Mouse (Mus musculus): ENCODE data around the gene Gm20388.
A peak's percentile ranks its signal among the peaks of the same experiment; 100 is the strongest.

The Gm20388 gene

GRCm38 (mm10) chr8:120492881-120493220 lies 582.2 kb downstream of the Gm20388 start:
- DNase-seq (ENCODE audit: low read depth) = no peak

DNA sequence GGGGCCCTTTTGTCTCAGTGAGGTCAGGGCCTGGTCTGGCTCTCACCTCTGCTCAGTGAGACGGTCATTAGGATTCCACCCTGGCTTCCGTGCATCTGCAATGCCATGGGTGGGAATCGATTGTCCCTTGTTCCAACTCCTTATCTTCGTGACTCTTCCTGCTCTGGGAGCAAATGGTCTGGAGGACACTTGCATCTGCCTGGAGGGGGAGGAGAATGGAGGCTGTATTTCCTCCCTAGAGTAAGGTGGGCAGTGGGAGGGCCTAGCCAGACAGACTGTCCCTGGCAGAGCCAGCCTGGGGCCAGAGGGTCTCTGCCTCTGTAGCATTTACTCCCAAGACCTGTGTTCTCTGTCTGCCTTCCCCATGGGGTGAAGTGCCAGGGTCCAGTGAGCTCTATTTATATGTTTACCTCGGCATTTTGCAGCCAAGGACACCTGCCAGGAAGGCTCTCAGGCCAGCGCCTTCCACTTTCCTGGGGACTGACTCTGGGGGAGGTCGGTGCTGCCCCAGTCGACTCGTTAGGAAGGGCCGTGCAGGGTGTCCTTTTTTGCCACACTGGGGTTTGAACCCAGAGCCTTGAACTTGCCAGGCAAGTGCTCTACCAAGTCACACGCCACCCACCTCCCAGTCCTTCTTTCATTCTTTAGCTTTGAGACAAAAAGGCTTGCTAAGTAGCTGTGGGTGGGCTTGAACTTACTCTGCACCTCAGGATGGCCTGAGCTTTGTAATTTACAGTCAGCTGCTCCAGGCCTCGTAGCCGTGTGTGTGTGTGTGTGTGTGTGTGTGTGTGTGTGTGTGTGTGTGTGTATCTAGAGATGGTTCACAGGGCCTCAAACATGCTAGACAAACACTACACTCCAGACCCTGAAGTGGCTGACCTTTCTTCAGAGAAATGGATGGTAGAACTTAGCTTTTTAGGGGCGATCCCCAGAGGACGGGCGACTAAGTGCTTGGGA lies 583.1 kb downstream of the Gm20388 start:
- DNase-seq (ENCODE audit: low read depth) = no peak

DNA sequence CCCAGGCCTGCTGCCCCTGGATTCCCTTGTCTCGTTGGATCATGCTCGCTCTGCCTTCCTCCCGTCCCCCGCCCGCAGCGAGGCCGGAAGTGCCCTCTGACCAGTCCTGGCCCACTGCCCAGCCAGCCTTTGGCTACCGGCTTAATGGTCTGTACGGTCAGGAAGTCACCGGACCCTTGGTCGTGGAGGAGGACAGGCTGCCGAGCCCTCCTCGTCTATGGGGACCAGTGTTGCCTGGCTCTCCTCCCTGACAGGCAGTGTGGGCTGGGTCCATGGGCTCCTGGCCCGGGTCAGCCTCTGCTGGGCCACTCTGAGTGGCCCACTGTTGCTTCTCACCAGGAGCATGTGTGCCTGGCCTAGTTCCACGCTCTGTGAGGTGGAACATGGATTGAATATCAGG lies 584.3 kb downstream of the Gm20388 start:
- no peak for DNase-seq (ENCODE audit: low read depth)

GRCm38 (mm10) chr8:120495461-120495860 lies 584.8 kb downstream of the Gm20388 start:
- DNase-seq (ENCODE audit: low read depth) = no peak

DNA sequence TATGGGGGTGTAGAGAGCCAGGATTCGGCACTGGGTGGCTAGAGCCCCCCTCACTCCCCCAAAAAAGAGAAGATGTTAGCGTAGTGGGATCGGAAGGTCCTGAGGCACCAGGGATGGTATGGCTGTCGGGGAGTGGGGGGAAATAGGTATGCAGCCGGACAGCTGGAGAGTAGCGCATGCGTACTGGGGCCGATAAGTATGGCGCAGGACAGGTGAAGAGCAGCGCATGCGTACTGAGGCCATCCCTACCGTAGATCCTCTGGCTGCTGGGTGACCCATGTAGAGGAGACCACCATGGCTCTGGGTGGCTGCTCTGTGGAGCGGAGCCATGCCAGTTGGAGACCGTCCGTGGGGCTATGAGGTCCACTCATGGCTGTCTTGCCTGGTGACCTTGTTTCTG lies 585.8 kb downstream of the Gm20388 start:
- DNase-seq (ENCODE audit: low read depth) = no peak

DNA sequence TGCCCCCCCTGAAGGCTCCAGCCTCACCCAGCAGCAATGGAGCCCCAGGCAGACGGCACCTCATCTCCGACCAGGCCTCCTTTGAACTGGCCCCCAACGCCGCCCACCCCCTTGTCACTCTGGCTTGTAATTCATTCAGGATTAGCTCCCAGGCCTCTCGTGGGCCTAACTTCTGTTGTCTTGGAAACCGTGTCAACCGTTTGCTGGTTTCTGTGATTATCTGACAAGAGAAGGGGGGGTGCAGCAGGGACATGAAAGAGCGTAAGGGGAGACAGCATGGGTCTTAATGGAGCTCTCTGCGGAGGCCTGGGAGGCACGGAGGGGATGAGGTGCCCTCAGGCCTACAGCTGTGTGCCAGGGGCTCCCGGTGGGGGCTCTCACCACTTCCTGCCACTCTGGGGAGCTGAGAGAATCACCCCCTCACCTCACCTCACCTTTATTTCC lies 586.9 kb downstream of the Gm20388 start:
- DNase-seq (ENCODE audit: low read depth) = no peak

- peak; percentile 54 for DNase-seq (ENCODE audit: low read depth)
Observed at GRCm38 (mm10) chr8:120498349-120498831, 587.7 kb downstream of the Gm20388 start.

- DNase-seq (ENCODE audit: low read depth) = peak; percentile 84
Observed at GRCm38 (mm10) chr8:120498926-120499605, 588.4 kb downstream of the Gm20388 start.

- DNase-seq (ENCODE audit: low read depth) = no peak
Observed at GRCm38 (mm10) chr8:120500701-120501261, 590.1 kb downstream of the Gm20388 start.

- no peak for DNase-seq (ENCODE audit: low read depth)
Observed at GRCm38 (mm10) chr8:120501426-120501825, 590.8 kb downstream of the Gm20388 start.

DNA sequence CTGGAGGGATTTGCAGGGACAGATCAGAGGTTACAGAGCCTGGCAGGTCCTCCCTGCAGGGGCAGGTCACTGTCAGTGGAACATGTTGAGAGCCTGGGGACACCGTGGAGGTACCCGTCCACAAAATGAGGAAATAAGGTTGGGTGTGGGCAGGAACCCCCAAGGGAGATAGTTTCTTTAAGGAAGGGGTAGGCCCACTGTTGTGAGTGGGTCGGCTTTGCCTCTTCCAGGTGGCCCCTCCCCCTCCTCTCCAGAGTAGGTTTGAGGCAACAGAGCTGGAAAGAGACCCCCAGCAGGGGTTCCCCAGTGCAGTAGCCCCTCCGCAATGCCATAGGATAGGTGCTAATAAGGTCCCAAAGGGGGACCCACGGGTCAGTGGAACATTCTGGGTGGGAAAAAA lies 591.8 kb downstream of the Gm20388 start:
- no peak for DNase-seq (ENCODE audit: low read depth)

- DNase-seq (ENCODE audit: low read depth) = peak; percentile 82
Observed at GRCm38 (mm10) chr8:120504251-120505081, 593.8 kb downstream of the Gm20388 start.

DNA sequence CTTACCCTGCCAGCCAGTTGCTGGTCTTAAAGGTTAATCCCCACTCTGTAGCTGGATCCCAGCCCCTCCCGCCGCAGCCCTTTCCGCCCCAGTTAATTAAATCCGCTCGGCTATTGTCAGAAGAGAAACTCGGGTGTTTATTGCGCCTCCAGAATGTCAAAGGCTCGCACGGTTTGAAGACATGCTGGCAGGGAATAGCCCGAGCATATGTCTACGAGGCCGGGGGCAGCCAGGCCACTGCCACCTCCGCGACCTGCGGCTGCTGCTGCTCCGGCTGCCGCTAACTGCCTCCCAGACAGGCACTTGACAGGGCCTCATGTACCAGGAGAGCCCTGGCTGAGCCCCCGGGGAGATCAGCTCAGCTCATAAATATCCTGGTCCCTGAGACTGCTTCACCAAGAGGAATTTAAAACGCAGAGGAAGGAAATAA lies 594.5 kb downstream of the Gm20388 start:
- no peak for DNase-seq (ENCODE audit: low read depth)

- no peak for DNase-seq (ENCODE audit: low read depth)
Observed at GRCm38 (mm10) chr8:120505619-120506310, 595.1 kb downstream of the Gm20388 start.

- no peak for DNase-seq (ENCODE audit: low read depth)
Observed at GRCm38 (mm10) chr8:120506562-120506961, 595.9 kb downstream of the Gm20388 start.

GRCm38 (mm10) chr8:120507290-120507689 lies 596.6 kb downstream of the Gm20388 start:
- no peak for DNase-seq (ENCODE audit: low read depth)

DNA sequence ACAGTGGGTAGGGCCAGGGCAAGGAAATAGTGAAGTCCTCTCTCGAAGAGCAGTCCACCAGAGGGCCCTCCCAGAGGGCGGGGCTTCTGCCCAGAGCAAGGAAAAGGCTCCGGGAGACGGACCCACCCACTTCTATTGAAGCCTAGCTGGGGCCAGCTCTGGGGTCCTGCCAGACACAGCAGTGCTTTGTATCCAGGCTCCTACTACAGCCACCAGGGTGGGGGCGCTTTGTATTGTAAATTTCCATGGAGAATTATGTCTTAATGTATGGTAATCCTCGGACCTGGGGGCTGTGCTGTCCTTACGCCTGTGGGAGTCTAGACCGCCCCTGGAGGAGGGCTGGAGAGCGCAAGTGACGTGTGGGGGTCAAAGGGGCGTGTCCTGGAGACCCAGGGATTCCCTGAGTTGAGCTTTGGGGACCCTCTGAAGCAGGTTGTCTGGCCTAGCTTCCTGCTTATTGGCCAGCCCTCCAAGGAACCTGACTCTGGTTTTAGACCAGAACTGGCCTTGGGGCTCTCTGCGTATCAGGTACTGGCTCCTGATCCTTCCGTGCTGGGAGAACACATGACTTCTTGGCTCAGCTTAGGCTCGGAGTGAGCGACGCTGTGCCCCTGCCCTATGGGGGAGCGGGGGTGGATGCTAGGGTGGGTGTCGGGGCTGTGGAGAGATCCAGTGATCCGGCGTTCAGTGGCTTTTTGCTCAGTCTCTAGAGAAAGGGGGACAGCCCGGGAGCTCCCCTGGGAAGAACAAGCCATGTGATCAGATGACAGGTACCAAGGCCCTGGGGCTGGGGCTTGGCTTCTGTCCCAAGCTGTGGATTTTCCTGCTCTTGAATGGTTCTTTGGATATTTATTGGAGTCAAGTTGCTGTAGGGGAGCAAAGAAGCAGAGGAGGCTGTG lies 598.7 kb downstream of the Gm20388 start:
- no peak for DNase-seq (ENCODE audit: low read depth)

GRCm38 (mm10) chr8:120510035-120510416 lies 599.4 kb downstream of the Gm20388 start:
- no peak for DNase-seq (ENCODE audit: low read depth)

DNA sequence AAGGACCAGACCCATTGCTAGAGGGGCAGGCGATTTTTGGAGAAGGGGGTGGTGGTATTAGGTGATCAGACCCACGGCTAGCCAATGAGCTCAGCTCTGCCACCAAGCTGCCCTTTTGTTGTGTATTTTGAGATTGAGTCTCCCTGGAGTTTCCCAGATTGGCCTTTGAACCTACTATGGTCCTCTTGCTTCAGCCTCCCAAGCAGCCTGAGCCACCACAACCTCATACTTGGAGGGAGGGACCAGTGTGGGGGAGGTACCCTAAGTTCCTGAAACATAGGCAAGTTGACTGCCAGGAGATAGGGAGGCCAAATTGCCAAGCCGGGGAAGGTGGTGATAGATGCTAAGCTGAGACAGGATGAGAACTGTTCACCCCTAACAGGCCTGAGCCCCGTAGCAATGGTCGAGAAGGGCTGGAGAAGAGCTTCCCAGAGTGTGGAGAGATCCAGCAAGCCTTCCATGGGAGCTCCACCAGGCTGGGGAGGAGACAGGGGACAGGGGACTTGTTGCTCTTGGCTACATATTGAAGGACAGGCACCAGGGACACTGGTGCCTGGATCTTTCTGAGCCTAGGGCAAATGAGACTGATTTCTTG lies 600.3 kb downstream of the Gm20388 start:
- no peak for DNase-seq (ENCODE audit: low read depth)

DNA sequence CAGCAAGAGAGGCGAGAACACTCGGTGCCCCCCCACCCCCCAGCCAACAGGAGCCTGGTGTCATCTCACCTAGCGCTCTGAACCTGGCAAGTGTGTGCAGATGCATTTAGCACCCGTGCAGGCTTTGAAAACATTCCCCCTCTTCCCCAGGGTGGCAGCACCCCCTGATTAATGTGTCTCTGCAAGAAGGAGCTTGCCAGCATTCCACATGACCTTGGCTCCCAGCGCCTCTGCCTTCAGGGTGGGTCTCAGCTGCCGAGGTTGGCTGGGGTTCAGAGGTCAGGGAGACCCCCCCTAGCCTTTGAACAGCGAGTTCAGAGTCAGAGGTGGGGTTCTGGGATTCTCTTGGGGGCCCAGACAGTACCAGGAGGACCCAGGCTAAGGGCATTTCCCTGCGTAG lies 601.1 kb downstream of the Gm20388 start:
- DNase-seq (ENCODE audit: low read depth) = no peak

All from NIH3T3 (cell line).